Mouse (Mus musculus) activated CD4-positive, CD25-positive, alpha-beta regulatory T cell, adult 4 months (primary cell): ENCODE measurements around the gene Comtd1. TPM values are rescaled to one million over a fixed set of nuclear protein-coding genes. Genes with fewer than 3 reads are reported as not detected.

Experiments
- ATAC-seq: one replicate; pipeline ENCODE4 v1.8.0; 2017
- polyA plus RNA-seq, 2 experiments: library from polyadenylated mRNA; unstranded; fragments of 100-300 nt; shearing (Covaris generic); gene quantifications; one replicate each; pipeline ENCODE4 v1.2.1; 2017

Gene Comtd1
- polyA plus RNA-seq, 2 experiments from 2014 or later, result 17.4 to 27.6 TPM

DNA sequence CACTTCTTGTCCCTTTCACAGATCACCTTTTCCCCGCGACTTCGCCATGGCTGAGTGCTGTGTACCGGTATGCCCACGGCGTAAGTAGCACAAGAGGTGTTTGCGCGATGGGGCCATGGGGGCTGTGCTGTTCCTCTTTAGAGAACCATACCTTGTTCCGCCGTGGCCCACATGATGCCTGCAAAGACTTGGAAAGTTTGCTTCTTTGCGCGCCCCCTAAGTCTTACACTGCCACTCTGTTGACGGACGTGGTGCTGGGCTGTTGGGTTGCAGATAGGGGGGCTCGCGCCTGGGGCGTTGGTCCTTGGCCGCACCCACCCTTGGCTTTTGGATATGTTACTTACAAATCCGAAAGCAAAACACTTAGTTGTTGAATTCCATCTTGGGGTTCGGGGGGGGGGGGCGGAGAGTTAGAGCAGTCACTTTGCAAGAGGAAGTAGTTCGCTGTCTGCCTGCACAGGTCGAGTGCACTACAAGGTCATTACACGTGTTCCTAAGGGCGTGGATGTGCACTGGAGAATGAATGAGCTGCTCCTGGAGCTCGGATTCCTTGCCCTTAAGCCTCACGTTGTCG is 16.9 kb downstream of the Comtd1 start:
- no peak for ATAC-seq

DNA sequence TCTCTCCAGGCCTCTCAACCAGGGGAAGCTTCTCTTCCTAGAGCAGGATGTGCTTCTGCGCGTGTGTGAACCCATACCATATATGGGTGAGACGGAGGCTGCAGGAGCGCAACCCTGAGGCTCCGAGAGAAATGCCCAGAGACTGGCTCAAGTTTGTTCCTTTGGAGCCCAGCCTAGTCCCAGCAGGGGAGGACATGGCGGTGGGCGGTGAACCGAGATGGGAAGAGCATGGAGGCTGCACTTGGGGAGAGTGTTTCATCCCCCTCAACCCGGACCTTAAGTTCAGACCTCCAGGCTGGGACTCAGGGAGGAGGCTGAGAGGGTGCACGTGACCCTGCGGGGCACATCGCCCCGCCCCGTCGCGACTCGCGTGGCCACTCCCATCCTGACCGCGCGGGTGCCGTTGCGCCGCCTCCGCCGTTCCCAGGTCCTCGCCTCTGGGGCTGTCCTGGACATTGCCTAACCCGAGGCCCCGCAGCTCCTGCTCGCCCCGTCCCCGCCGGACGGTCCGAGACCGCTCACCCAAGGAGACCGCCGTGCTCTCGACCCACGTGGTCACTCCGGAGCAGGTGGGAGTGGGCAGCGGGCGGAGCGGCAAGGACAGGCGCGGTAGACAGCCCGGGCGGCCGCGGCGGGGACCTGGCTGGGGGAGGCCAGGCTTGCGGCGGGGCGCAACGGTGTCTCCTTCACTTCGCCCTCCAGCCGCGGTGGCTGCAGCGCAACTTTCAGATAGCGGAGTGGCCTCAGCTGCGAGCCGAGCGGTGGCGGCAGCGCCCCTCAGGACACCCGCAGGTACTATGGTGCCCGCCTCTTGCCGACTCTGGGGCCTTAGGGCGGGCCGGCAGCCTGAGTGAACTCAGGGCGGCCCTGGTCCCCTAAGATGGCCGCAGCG is 17.7 kb downstream of the Comtd1 start:
- ATAC-seq, result peak; percentile 92

DNA sequence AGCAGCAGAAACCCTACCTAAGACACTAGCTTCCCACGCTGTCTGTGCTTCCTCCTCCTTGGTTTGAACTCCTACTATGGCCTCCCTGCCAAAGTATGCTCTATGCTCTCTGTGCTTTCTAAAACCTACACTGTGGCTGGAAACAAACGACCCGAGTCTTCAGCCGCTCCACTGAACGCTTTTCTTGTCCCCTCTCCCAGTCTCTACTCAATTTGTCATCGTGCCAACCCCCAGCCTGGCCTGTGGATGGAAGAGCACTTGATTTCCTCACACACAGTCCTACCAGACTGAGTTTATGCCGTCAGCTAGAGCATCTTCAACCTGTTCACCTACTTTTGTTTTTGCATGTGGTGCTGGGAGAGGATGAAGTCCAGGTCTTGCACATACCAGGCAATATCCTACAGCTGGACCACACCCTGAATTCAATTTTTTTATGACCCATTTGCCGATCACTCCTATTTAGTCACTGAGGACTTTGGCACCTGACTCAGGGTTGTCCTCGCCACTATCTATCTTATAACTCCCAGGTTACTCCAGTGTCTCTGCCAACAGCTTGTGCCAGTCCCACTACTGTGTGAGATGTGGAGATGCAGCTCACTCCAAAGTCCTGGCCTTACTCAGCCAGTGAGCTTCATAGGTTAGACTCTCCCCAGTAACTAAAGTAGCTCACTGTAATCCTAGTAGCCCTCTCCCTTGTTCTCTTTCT is 22.8 kb downstream of the Comtd1 start:
- ATAC-seq, result no peak

DNA sequence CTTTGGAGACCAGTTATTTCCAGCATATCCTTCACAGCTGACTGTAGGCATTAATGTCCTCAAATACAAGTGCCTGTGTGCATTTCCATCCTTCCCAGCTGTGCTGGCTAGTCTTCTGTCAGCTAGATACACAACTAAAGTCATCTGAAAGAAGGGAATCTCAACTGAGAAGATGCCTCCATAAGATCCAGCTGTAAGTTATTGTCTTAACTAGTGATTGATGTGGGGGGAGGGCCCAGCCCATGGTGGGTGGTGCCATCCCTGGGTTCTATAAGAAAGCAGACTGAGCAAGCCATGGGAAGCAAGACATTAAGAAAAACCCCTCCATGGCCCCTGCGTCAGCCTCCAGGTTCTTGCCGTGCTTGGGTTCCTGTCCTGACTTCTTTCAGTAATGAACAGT is 23.8 kb downstream of the Comtd1 start, which contains the start of gene Vdac2:
Vdac2 (plus strand) TSS at position 301 of the 400 bp plus-strand sequence.
- ATAC-seq, result no peak

DNA sequence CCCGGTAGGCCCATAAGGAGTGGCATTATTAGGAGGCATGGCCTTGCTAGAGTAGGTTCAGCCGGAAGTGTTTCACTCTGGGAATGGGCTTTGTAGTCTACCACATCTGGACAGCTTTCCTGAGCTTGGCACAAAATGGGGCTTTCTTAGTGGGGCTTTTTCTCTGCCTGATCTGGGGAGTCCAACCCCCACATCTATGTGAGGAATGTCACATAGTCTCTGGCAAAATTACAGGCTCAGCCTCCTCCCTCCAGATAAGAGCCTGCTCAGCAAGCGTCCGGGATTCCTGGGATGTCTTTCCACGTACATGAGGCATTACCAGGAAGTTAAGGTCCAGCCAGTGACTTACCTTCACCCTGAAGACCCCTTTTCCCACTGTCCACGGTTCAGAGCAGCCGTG is 24.9 kb downstream of the Comtd1 start:
- ATAC-seq, result no peak

DNA sequence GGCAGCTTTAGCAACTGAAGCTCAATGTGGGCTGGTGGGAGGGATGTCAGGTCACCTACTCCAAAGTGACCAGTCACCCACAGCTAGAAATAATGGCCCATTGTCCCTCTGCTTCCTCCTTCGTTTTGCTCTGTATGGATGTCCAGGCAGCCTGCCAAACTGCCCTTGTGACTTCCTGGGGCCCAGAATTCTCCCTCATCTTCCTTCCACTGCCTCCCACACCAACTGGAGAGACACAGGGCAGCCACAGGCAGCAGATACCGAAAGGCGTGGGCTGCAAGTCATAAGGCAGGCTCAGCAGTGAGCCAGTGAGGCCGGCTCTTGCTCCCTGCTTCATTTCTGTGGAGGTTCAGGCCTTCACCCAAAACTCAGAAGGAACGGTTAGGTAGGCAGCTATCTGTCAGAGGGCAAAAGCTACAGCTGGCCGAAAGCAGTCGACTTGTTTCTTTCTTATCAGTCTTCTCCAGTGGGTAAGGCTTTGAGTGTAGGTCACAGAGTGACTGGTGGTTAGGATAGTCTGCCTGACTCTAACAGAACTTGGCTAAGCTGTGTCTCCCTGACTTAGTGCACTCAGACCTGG is 25.9 kb downstream of the Comtd1 start:
- no peak for ATAC-seq

DNA sequence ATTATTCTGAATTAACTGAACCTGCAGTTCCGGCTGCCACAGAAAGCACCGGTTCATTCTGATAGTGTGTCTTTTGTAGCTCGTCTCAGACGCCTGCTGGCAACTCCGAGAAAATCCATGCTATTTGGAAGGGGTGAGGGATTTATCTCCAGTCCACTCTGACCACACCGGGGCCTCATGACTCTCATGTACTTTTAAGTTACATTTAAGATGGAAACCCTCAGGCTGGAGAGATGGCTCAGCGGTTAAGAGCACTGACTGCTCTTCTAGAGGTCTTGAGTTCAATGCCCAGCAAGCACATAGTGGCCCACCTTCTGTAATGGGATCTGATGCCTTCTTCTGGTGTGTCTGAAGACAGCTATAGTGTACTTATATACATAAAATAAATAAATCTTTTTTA is 26.5 kb downstream of the Comtd1 start:
- no peak for ATAC-seq

DNA sequence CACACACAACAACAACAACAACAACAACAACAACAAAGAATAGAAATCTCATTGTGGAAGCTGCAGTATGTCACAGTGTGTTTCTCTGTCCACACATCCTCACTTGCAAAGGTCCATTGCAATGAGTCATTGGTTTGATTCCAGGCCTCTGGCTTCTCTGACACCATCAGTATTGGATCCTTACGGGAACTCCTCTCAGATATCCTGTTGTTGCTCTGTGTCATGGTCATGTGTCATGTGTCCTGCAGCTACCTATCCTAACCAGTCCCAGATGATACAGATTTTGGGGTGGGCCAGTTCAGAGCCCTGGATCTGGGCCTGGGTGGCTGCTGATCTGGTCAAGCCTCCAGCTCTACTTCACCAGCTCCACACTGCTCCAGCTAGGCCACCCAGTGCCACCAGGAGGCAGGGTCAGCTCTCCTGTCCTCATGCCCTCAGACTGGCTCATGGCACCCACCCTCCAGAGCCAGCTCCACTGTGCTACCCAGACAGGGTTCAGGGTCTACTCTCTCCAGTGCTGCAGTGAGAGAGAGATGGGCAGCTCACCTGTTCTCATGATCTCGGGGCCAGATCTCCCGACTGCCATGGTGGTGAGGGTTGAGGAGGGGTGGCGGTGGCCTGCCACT is 27.8 kb downstream of the Comtd1 start:
- ATAC-seq, result no peak

DNA sequence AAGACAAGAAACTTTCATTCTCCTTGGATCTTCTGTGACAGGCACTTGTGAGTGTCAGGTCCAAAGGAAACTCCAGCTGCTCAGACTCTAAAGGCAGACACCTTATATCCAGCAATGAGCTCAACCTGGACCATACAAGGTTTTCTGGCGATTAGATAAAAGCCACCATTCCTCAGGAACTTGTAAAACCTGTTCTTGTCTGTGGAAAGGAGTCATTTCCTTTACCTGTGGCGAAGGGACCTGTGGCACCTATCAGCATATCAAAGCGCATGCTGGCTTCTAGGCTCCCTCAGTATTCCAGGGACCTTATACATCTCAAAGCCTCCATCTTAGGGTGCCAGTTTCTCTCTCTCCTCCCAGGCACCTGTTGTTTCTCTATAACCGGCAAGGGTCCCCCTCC is 31.3 kb downstream of the Comtd1 start:
- ATAC-seq, result no peak

DNA sequence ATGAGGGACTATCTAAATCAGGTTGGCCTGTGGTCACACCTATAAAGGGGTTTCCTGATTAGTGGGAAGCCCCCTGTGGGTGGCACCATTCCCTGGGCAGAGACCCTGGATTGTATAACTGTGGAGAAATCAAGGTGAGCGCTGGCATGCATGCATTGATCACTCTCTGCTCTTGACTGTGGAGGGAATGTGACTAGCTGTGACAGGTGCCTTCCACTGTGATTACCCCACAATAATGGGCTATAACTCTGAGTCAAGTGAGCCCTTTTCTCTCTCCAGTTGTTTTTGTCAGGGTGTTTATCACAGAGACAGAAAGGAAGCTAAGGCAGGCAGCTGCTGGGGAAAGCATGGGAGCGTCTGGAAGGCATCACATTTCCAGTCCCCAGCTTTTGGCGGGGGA is 32.5 kb downstream of the Comtd1 start:
- ATAC-seq, result no peak

DNA sequence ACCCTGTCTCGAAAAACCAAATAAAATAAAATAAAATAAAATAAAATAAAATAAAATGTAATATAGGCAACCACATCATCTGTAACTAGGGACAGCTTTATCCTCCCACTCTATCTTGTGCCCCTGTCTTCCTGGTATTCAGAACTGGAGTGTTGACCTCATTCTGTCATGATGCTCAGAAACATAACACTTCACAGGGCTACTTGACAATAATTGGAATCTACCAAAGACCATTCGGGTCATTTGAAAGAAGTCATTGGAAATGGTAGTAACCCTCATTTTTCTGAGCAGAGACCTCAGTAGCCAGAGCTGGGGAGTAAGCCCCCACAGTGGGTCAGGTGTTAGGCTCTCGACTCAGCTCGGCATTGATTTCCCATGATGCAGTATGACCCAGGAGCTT is 34.2 kb downstream of the Comtd1 start:
- no peak for ATAC-seq

DNA sequence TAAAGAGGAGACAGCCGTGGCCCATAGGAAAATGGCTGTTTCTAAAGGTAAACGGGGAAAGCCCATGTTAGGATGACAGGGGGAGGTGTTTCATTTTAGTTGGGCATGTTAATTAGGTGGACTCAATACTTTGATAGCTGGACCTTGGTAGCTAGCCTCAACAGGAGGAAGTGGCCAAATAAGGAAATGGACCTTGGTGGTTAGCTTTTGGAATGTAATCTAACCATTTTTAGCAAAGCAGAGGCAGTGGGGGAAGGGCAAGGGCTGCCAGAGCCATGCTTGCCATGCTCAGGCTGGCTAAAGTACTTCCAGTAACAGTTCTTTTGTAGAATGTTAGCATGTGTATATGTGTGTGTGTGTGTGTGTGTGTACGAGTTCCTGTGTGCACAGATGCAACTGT is 34.9 kb downstream of the Comtd1 start:
- ATAC-seq, result no peak

DNA sequence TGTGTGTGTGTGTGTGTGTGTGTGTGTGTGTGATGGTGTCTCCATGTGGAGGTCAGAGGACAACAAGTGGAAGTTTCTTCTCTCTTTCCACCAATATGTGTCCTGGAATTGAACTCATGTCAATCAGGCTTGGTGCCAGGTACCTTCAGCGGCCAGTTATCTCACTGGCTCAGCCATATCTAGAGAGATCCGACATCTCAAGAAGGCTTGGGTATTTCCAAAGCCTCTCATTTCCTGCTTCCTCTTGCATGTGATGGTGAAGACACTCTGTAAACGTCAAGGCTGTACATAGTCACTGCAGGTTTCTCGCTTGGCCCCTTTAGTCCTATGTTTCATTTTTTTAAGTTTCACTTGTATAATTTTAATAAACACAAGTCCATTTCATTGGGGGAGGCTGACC is 35.6 kb downstream of the Comtd1 start:
- peak; percentile 38 for ATAC-seq

DNA sequence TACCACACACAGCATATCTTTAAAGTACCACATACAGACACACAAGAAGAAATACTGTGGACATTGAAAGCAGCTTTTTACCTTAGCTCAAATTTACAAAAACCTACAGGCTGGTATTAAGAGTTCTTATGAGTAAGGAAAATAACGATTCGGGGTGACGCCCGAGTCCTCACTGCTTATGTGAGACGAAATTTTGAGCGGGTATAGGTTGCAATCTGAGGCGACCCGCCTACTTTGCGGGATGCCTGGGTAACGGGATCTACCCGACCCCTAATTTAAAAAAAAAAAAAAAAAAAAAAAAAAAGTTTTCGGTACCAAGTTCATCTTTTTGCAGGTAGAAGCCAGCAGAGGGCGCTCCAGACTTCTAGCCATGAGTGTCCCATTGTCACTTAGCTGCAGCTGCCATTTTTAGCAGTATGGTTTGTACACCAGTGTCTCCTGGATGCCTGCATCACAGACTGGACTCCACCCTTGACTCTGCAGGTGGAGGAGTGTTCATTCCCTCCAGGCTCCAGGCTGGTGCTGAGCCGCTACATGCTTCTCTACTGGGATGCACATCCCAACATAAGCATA is 36.1 kb downstream of the Comtd1 start:
- ATAC-seq, result peak; percentile 78

DNA sequence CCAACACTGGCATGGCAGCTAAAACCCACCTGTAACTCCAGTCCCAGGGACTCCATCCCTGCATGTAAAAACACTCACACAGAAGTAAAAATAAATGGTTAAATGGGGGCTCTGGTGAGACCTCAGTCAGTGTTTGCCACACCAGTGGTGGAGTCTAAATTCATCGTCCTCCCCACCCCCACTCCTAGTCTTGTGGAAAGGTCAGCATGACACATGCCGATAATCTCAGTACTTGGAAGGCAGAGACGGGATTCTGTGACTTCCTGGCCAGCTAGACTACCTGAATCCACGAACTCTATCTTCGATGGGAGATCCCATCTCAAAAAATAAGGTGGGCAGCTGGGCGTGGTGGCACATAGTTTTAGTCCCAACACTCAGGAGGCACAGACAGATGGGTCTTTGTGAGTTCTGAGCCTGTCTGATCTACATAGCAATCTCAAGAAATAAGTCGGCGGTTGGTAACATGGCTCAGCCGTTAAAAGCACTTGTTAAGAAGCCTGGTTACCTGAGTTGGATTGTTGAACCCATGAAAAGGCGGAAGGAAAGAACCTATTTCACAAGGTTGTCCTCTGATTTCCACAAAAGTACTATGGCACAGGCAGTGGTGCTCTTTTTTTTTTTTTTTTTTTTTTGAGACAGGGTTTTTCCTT is 36.9 kb downstream of the Comtd1 start:
- no peak for ATAC-seq

DNA sequence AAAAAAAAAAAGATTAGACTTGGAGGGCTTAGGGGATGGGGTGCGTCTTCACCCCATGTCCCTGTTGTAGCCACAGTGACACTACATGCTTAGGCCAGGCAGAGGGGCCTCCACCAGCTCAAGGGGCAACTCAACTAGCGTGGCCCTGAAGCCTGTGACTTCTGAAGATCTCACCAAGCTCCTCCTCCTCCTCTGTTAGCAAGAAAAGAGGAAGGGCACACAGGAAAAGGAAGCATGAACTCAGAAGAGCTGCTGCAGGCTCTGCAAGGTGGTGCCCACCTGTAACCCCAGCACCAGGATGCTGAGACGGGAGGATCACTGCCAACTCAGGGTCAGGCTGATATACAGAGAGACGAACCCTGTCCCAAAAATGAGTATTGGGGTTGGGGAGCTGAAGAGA is 37.5 kb downstream of the Comtd1 start:
- no peak for ATAC-seq

DNA sequence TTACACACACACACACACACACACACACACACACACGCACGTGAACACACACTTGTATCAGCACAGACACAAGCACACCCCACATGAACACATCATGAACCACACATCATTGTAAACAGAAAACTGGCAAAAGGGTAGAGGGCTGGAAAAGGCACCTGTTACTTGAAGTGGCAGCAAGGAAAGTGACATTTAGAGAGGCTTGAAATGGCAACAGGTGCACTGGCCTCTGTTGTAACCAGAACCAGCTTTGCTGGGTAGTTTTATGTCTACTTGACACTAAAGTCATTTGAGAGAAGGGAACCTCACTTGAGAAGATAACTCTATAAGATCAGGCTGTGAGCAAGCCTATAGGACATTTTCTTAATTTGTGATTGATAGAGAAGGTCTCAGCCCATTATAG is 39.4 kb downstream of the Comtd1 start:
- ATAC-seq, result no peak

DNA sequence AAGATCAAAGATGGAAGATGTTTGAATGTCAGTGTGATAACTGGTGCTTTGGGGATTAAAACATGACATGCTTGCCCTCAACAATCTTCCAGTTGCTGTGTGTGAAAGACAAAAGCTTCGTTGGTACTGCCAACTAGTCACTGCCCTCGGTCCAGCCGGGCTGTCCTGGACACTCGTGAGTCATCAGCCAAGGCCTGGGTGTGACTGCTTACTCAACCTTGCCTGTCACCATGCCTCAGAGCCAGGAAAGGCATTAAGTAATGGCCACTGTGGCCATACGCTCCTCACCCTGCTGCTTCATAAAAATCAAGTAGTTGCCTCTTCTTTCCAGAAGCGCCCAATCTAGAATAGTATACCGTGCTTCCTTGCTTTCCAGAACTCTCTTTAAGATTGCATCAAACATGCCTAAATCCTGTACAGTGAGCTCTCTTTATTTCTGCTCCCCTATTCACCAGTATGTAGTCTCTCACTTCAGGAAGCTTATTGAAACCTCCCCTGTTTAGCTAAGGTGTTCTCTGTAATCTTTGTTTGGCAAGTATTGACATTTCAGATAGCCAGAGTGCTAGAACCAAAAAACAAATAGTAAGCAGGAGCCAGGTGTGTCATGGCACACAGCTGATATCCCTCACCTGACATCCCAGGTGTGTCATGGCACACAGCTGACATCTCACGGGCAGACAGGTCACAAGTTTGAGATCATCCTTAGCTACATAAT is 40.4 kb downstream of the Comtd1 start:
- no peak for ATAC-seq

DNA sequence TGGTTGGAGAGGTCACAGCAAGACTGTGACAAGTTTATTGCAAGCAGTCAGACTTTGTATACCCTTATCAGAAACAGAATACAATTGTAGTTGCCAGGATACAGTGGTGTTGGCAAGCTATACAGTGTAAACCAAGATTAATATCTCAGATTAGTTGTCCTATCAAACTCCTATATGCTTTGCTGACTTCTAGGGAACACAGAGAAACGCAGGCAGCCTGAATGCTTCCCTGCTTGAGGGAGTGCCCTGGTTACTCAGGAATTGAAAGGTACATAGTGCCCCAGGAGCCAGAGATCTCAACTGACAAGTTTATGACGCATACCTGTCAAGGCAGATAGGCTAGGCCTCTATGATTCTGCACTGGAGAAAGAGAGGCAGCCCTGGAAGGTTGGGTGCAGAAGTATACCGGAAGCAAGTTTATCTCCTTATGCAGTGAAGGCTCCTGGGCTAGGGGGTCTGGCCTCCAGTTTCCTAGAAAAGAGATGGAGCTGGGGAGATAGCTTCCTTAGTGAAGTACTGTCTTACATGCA is 42.1 kb downstream of the Comtd1 start:
- no peak for ATAC-seq

DNA sequence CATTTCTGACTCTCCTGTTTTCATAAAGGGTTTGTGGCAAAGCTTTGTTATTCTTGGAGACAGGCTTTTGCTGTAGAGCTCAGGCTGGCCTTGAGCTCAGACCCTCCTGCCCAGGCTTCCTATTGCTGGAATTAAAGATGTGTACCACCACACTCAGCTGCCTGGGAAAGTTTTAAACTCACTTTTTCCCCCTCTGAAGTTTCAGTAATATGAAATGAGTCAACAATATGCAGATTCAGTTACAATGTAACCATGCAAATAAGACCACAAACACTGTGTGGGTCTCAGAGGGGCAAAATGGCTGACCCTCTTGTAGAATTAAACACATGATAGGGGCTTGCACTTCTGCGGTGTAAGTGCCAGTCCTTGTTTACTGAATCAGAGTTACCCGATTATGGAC is 42.6 kb downstream of the Comtd1 start:
- no peak for ATAC-seq
